Mouse (Mus musculus) stomach, postnatal 0 days (tissue): ENCODE data around the gene Bace1. TPM values are rescaled to one million over a fixed set of nuclear protein-coding genes. Genes with fewer than 3 reads are reported as not detected.

Experiments used
- ATAC-seq: fragments of 200-750 bp; cut with Nextera tagmentation; 2 replicates; pipeline ENCODE4 v1.8.0; 2017; ENCODE audit not compliant: low FRiP score, low TSS enrichment
- DNase-seq: peaks from one replicate; pipeline ENCODE4 v3.0.0-alpha.2; 2016; ENCODE audit warnings: low spot score
- H3K27ac ChIP-seq: fragments of 300-500 bp; sonication (generic); replicated peaks from 2 replicates; pipeline ENCODE4 v1.5.1; 2014; ENCODE audit warnings: mild to moderate bottlenecking, control low read depth
- H3K27me3 ChIP-seq: fragments of 300-500 bp; sonication (generic); 2 replicates; pipeline ENCODE4 v1.6.1; 2014; ENCODE audit warnings: low read length; ENCODE audit not compliant: control insufficient read depth, insufficient read depth
- H3K36me3 ChIP-seq: fragments of 300-500 bp; sonication (generic); 2 replicates; pipeline ENCODE4 v1.6.1; 2014; ENCODE audit warnings: low read length, mixed read lengths; ENCODE audit not compliant: control insufficient read depth, insufficient read depth
- H3K4me1 ChIP-seq: fragments of 300-500 bp; sonication (generic); replicated peaks from 2 replicates; pipeline ENCODE4 v1.6.1; 2014; ENCODE audit warnings: antibody characterized with exemption; ENCODE audit not compliant: control insufficient read depth, insufficient read depth
- H3K4me2 ChIP-seq: fragments of 300-500 bp; sonication (generic); replicated peaks from 2 replicates; pipeline ENCODE4 v1.6.1; 2014; ENCODE audit warnings: low read depth, mild to moderate bottlenecking, control low read depth, moderate library complexity
- H3K4me3 ChIP-seq: fragments of 300-500 bp; sonication (generic); 2 replicates; pipeline ENCODE4 v1.5.1; 2014; ENCODE audit warnings: low read depth, low read length, control low read depth
- H3K9ac ChIP-seq: fragments of 300-500 bp; sonication (generic); 2 replicates; pipeline ENCODE4 v1.6.1; 2014; ENCODE audit warnings: mild to moderate bottlenecking, low read length, control low read depth, mixed read lengths
- H3K9me3 ChIP-seq: fragments of 300-500 bp; sonication (generic); 2 replicates; pipeline ENCODE4 v1.6.1; 2016; ENCODE audit warnings: low read length; ENCODE audit not compliant: control insufficient read depth
- CTCF ChIP-seq: IDR thresholded peaks from 2 replicates; pipeline ENCODE4 v1.5.1; 2016; ENCODE audit warnings: antibody characterized with exemption, low read depth, mild to moderate bottlenecking, moderate library complexity
- EP300 ChIP-seq: optimal IDR thresholded peaks from 2 replicates; pipeline ENCODE3; 2016; ENCODE audit warnings: antibody characterized with exemption
- WGBS: fragments of 180-500 bp; shearing (Covaris S2); extraction: QIAGEN DNeasy Blood & Tissue Kit; methylation state at CpG from one replicate; pipeline ENCODE4 v1.1.7; 2014; 5-methylcytosine and 5-hydroxymethylcytosine counted together
- polyA plus RNA-seq: library from polyadenylated mRNA; unstranded; fragments of >200 nt; fragmentation: Nextera tagmentation; extraction: Ambion mirVana; gene quantifications from 2 replicates; pipeline ENCODE4 v1.2.1, GENCODE M21; 2015

Gene Bace1
- polyA plus RNA-seq, 1 experiment from 2014 or later: 12.8 TPM

GRCm38 (mm10) chr9:45839139-45839981 is 980 bp downstream of the Bace1 start:
- Histone ChIP-seq H3K4me2 (peak overlapping the region; percentile 95), H3K27me3 (no peaks in the 10 kb centered on the region), H3K4me3 (peak overlapping the region; percentile 85), H3K36me3 (no peaks in the 10 kb centered on the region), H3K9me3 (no peaks in the 10 kb centered on the region), H3K9ac (peak overlapping the region; percentile 84), H3K27ac (peak overlapping the region; percentile 49; the same call in 1 of the 2 replicates), H3K4me1 (peaks cover 8% of the 10 kb centered on the region; the same call in 1 of the 2 replicates)
- peak; percentile 37 for ATAC-seq
- no peak for TF ChIP-seq EP300
- TF ChIP-seq CTCF: no peak
- 12% methylated on average over 16 of the region's 17 CpGs for WGBS
- DNase-seq: peak; percentile 45

GRCm38 (mm10) chr9:45839982-45840300 is 1.6 kb downstream of the Bace1 start:
- H3K9me3 ChIP-seq: no peaks in the 10 kb centered on the region
- WGBS: 51% methylated on average over 7 of the region's 7 CpGs
- H3K4me3 ChIP-seq: peak overlapping the region; percentile 85
- no peak for DNase-seq
- peaks cover 8% of the 10 kb centered on the region; the same call in 1 of the 2 replicates for H3K4me1 ChIP-seq
- H3K9ac ChIP-seq: peak overlapping the region; percentile 84
- H3K4me2 ChIP-seq: peak overlapping the region; percentile 95
- TF ChIP-seq CTCF: no peak
- no peak for TF ChIP-seq EP300
- no peak overlapping the region for H3K27ac ChIP-seq
- no peaks in the 10 kb centered on the region for H3K27me3 ChIP-seq
- H3K36me3 ChIP-seq: no peaks in the 10 kb centered on the region
- peak; percentile 28; the same call in 1 of the 2 replicates for ATAC-seq

DNA sequence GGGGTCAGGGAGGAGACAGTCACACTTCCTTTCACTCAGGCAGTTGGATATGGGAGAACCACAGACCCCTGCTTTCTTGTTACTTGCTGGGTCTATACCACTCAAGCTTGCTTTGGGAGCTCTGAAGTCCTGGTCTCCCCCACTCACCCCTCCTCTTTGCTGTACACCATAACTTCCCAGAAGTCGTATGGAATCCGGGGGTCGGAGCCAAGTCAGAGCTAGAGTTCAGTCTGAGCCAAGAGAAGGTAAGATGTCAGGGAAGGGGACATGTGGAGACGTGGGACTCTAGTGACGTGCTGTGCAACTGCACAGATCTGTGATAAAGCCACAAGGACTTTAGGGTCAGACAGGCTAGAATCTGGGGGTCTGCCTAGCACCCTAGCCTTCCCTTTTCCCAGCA is 2.0 kb downstream of the Bace1 start:
- 0 out of 2 replicates have a peak, but pooled peaks have one; percentile 4 for ATAC-seq
- WGBS: 47% methylated on average over 5 of the region's 5 CpGs
- DNase-seq: no peak
- H3K27me3 ChIP-seq: no peaks in the 10 kb centered on the region
- H3K4me2 ChIP-seq: peak overlapping the region; percentile 95
- H3K36me3 ChIP-seq: no peaks in the 10 kb centered on the region
- TF ChIP-seq CTCF (no peak), EP300 (no peak)
- H3K4me1 ChIP-seq: peaks cover 8% of the 10 kb centered on the region; the same call in 1 of the 2 replicates
- no peaks in the 10 kb centered on the region for H3K9me3 ChIP-seq
- peak overlapping the region; percentile 84 for H3K9ac ChIP-seq
- H3K4me3 ChIP-seq: peak overlapping the region; percentile 85; the same call in 1 of the 2 replicates
- H3K27ac ChIP-seq: no peak overlapping the region

GRCm38 (mm10) chr9:45841458-45841857 is 3.1 kb downstream of the Bace1 start:
- TF ChIP-seq EP300 (no peak), CTCF (no peak)
- peaks cover 8% of the 10 kb centered on the region; the same call in 1 of the 2 replicates for H3K4me1 ChIP-seq
- H3K36me3 ChIP-seq: no peaks in the 10 kb centered on the region
- peak overlapping the region; percentile 95; the same call in 1 of the 2 replicates for H3K4me2 ChIP-seq
- no peaks in the 10 kb centered on the region for H3K9me3 ChIP-seq
- H3K9ac ChIP-seq: no peak overlapping the region
- ATAC-seq (no peak), DNase-seq (no peak)
- H3K4me3 ChIP-seq: no peak overlapping the region
- H3K27me3 ChIP-seq: no peaks in the 10 kb centered on the region
- 47% methylated on average over 6 of the region's 6 CpGs for whole genome bisulfite sequencing
- no peak overlapping the region for H3K27ac ChIP-seq

GRCm38 (mm10) chr9:45843007-45843406 is 4.6 kb downstream of the Bace1 start:
- H3K9me3 ChIP-seq: no peaks in the 10 kb centered on the region
- H3K4me2 ChIP-seq: no peak overlapping the region
- H3K4me1 ChIP-seq: peaks cover 8% of the 10 kb centered on the region; the same call in 1 of the 2 replicates
- no peaks in the 10 kb centered on the region for H3K27me3 ChIP-seq
- TF ChIP-seq EP300: no peak
- TF ChIP-seq CTCF: no peak
- no peak overlapping the region for H3K4me3 ChIP-seq
- no peak overlapping the region for H3K9ac ChIP-seq
- no peaks in the 10 kb centered on the region for H3K36me3 ChIP-seq
- WGBS: 77% methylated on average over 5 of the region's 5 CpGs
- no peak overlapping the region for H3K27ac ChIP-seq
- DNase-seq: no peak
- no peak for ATAC-seq

DNA sequence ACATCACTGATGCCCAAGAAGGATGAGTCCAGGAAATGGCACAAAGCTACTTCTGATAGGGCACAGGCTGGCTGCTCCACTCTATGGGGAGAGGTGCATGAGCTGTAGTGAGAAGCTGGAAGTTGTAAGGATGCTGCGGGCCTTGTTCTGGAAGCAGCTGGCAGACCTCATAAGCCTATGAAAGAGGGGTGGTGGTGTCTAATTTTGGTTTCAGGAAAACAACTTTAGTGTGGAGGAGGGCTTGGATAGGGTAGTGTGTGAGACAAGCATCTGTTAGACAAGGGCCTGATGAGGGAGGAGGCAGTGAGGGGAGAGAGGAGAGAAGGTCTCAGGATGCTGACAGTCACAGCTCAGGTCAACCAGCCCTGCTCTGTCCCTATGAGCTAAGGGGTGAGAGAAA is 5.4 kb downstream of the Bace1 start:
- no peak for DNase-seq
- Histone ChIP-seq H3K4me3 (no peak overlapping the region), H3K4me1 (peaks cover 8% of the 10 kb centered on the region; the same call in 1 of the 2 replicates), H3K27me3 (no peaks in the 10 kb centered on the region), H3K9ac (no peak overlapping the region), H3K4me2 (no peak overlapping the region), H3K27ac (no peak overlapping the region), H3K36me3 (no peaks in the 10 kb centered on the region), H3K9me3 (no peaks in the 10 kb centered on the region)
- WGBS: 72% methylated on average over 1 of the region's 1 CpGs
- TF ChIP-seq EP300: no peak
- no peak for TF ChIP-seq CTCF
- no peak for ATAC-seq
